Mouse (Mus musculus) spleen, adult 2 months (tissue): ENCODE results near the gene Erh. TPM values are rescaled to one million over a fixed set of nuclear protein-coding genes. Genes with fewer than 3 reads are reported as not detected.

Experiments used
- DNase-seq, 2 experiments: peaks; one replicate each; pipeline versions ENCODE4 v3.0.0 to v3.0.0-alpha.2; 2012 to 2021; ENCODE audit warnings: low spot score in 2 of 2, low read depth in 1 of 2
- H3K27ac ChIP-seq: fragments of 200-500 bp; 2 replicates; pipeline ENCODE4 v1.5.1; 2012; ENCODE audit warnings: low read length, inconsistent platforms; ENCODE audit not compliant: insufficient read depth
- H3K27me3 ChIP-seq: fragments of 200-500 bp; 2 replicates; pipeline ENCODE4 v1.6.1; 2012; ENCODE audit warnings: mild to moderate bottlenecking, moderate library complexity, low read length, inconsistent platforms; ENCODE audit not compliant: control insufficient read depth, insufficient read depth
- H3K36me3 ChIP-seq: fragments of 200-500 bp; 2 replicates; pipeline ENCODE4 v1.6.1; 2012; ENCODE audit warnings: mild to moderate bottlenecking, low read length, inconsistent platforms; ENCODE audit not compliant: control insufficient read depth, insufficient read depth
- H3K4me1 ChIP-seq: fragments of 200-500 bp; 2 replicates; pipeline ENCODE4 v1.6.1; 2011; ENCODE audit warnings: inconsistent platforms; ENCODE audit not compliant: control insufficient read depth, insufficient read depth, insufficient read length
- H3K4me3 ChIP-seq: fragments of 200-500 bp; 2 replicates; pipeline ENCODE4 v1.5.1; 2011; ENCODE audit warnings: mild to moderate bottlenecking, inconsistent platforms; ENCODE audit not compliant: insufficient read depth, insufficient read length; ENCODE audit errors: extremely low read depth
- CTCF ChIP-seq: fragments of 200-500 bp; IDR thresholded peaks from 2 replicates; pipeline ENCODE4 v1.5.1; 2011; ENCODE audit warnings: mild to moderate bottlenecking, inconsistent platforms; ENCODE audit not compliant: insufficient read depth, insufficient read length, insufficient replicate concordance; ENCODE audit errors: extremely low read depth
- POLR2A ChIP-seq: fragments of 200-500 bp; IDR thresholded peaks from 2 replicates; pipeline ENCODE4 v1.6.1; 2011; ENCODE audit warnings: low read depth, low read length, inconsistent platforms
- WGBS: fragments of 180-500 bp; shearing (Covaris S2); methylation state at CpG from one replicate; pipeline ENCODE4 v1.1.7; 2018; 5-methylcytosine and 5-hydroxymethylcytosine counted together
- polyA plus RNA-seq: library from polyadenylated mRNA; depleted of rRNA; stranded (reverse); fragments of >200 nt; gene quantifications from 2 replicates; pipeline ENCODE4 v1.2.3, GENCODE M21; 2012; rRNA removed

Erh gene
- polyA plus RNA-seq, 1 experiment: 19.4 TPM

- Histone ChIP-seq H3K27me3 (no peaks in the 10 kb centered on the region), H3K4me1 (no peaks in the 10 kb centered on the region), H3K4me3 (no peak overlapping the region), H3K27ac (no peak overlapping the region), H3K36me3 (no peaks in the 10 kb centered on the region)
- no peak for DNase-seq
- WGBS: 93% methylated on average over 4 of the region's 4 CpGs
- no peak for TF ChIP-seq POLR2A
- no peak for TF ChIP-seq CTCF
Observed at GRCm38 (mm10) chr12:80594781-80595180, 49.4 kb downstream of the Erh start.

- no peaks in the 10 kb centered on the region for H3K27me3 ChIP-seq
- TF ChIP-seq CTCF (no peak), POLR2A (no peak)
- no peak overlapping the region for H3K27ac ChIP-seq
- DNase-seq: no peak
- H3K36me3 ChIP-seq: no peaks in the 10 kb centered on the region
- 71% methylated on average over 4 of the region's 4 CpGs for WGBS
- no peaks in the 10 kb centered on the region for H3K4me1 ChIP-seq
- H3K4me3 ChIP-seq: no peak overlapping the region
Observed at GRCm38 (mm10) chr12:80594141-80594540, 50.0 kb downstream of the Erh start.

GRCm38 (mm10) chr12:80584973-80585372, 59.2 kb downstream of the Erh start:
- Histone ChIP-seq H3K36me3 (no peaks in the 10 kb centered on the region), H3K27me3 (no peaks in the 10 kb centered on the region), H3K4me3 (no peak overlapping the region), H3K27ac (no peak overlapping the region), H3K4me1 (no peaks in the 10 kb centered on the region)
- WGBS: 37% methylated on average over 2 of the region's 2 CpGs
- DNase-seq: no peak
- TF ChIP-seq CTCF: no peak
- no peak for TF ChIP-seq POLR2A

Other genes starting within 250 kb of the Erh start
- gene Dcaf5, start 207.7 kb downstream of the Erh start, polyA plus RNA-seq: 14.6 and 18.5 TPM in 2 replicates
- 7.7 and 8.0 TPM in 2 replicates for gene Exd2, start 181.2 kb downstream of the Erh start, polyA plus RNA-seq
- 1.0 and 1.2 TPM in 2 replicates for gene Galnt16, start 126.1 kb downstream of the Erh start, polyA plus RNA-seq
- gene Slc39a9, start 458 bp downstream of the Erh start, polyA plus RNA-seq: 24.5 and 25.7 TPM in 2 replicates
- gene Plekhd1, start 48.2 kb upstream of the Erh start, polyA plus RNA-seq: 0.04 and 0.06 TPM in 2 replicates
- gene Ccdc177, start 116.3 kb upstream of the Erh start, polyA plus RNA-seq: not detected in 2 replicates
- gene Susd6, start 146.2 kb upstream of the Erh start, polyA plus RNA-seq: 32.0 and 49.8 TPM in 2 replicates